Mouse (Mus musculus) gastrocnemius, postnatal 14 days (tissue): ENCODE measurements around the gene Ap3d1. TPM values are rescaled to one million over a fixed set of nuclear protein-coding genes. Genes with fewer than 3 reads are reported as not detected.

Experiments used
- DNase-seq: peaks from one replicate; pipeline ENCODE4 v3.0.0; 2021; ENCODE audit warnings: mixed read lengths
- intact Hi-C: fragments of 180-260 bp; cut with DNase I; formaldehyde crosslinking; loops from one replicate; pipeline ENCODE4 v1.15.1; 2025; ENCODE audit warnings: low total_unique reads
- total RNA-seq, 2 experiments: library from RNA; stranded (reverse); gene quantifications; 2 replicates each; pipeline ENCODE4 v1.2.3; 2021

The Ap3d1 gene
- total RNA-seq, 2 experiments from 2014 or later: 23.7 to 25.2 TPM

DNA sequence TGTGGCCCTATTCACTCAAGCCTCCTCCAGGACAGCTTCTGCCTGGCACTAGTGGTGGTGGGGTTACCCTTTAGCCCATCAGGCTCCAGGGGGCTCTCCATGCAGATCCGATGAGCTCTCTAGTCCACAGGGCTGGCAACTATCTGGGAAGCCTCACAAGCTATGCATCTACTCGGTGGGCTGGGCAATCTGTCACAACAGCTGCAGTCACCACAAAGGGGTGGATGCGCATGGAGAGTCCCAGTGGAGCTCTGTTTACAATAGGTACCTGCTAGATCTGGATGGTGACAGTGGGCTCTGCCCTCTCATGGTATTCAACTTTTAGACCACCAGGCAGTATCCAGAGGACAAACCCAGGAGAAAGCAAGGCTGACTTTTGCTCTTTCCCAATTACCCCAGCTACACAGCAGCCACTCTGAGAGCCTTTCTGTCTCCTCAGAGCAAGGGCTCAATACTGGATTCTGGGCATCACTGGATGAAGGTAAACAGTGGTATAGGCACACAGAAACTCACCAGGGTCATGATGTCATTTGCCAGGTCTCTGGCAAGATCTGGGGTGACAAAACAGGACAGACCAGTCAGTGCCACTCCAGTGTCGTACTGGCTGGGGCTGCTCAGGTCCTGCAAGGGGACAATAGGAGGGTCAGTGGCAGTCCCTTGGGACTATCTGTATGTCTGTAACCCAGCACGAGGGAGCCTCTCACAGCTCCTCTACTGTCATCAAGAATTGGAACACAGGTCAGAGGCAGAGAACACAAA lies 14.5 kb downstream of the Ap3d1 start:
- no peak for DNase-seq
- intact Hi-C loops: no loop called here

DNA sequence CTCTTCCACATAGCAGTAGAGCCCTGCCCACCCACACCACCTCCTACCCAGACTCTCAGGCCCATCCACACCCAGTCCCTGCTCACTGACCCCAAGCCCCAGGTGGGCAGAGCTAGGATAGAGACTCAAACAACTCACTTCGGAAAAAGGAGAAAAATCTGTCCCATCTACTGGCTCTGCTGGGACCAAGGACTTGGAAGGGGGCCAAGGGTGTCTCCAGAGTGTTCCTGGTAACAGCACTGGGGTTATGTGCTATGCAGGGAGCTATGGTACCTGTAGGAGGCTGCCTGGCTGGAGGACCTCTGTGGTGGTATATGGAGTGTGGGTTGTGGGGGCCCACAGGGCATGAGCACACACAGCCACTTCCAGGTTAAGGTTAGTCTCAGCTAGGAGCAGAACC lies 24.8 kb downstream of the Ap3d1 start:
- no peak for DNase-seq
- intact Hi-C loops: no loop called here

DNA sequence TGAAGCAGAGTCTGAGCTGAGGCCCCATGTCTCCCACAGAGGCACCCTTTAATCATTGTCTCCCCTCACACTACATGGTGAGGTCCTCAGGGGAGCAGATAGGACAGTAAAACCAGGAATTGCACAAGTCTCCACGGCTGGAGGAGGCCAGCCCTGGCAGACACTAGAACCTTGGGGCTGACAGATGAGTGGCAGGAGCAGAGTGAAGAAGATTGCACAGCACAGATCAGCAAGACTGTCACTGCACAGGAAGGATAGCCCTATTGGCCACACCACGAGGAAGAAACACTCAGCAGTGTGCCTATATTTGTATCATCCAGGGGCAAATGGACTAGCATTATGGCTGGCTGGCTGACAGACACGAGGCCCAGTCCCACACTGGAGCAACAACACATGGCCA lies 31.2 kb downstream of the Ap3d1 start:
- intact Hi-C loops: no loop called here
- no peak for DNase-seq

DNA sequence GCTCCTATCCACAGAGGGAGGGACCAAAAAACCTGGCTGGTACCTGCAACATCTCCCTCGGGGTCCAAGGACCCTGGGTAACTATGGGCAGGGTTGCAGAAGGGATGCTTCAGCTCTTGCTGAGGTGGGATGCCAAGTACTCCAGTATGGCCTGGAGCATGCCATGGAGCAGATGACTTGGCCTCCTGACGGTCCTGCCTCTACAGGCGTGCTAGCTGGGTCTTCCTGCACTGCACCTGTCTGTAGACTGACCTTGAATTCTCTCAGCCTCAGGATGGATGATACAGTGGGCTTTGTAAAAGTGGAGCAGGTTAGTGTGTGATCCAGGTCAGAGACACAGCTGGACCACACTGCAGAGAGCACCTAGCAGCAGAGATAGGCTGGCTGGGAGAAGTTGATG lies 36.6 kb downstream of the Ap3d1 start:
- DNase-seq: no peak
- intact Hi-C loops: no loop called here

DNA sequence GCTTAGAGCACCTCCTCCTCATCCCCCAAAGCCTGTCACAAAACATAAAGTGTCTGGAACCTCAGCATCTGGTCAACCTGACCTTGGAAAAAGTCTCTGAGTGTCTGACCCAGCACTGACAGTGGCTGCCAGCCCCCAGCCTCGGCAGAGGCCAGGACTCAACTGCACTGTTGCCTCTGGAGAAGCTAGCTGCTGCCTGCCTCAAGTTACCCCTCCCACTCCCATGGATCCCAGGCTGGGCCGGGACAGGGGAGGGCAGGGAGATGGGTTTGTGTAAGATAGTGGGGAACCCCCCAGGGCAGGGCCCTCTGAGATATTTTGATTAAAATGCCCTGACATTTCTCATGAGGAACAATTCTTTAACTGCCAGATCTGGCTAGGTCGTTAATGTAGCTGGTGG lies 37.0 kb downstream of the Ap3d1 start:
- no peak for DNase-seq
- intact Hi-C loops: no loop called here

DNA sequence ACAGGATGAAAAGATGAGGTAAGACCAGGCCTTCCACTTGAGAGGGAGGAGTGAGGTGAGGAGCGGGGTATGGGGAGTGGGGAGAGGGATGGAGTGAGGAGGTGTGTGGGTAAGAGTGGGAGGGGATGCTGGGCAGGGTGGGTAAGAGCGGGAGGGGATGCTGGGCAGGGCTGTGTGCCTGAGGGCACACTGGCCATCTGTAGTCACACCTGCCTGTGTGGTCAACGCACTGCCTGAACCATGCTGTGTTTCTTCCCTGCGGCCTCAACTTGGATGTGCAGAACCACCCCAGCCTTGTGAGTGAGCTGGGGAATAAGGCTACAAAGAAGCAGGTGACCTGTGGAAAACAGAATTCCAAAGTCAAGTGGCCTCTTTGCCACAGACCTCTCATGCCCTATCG lies 37.6 kb downstream of the Ap3d1 start:
- intact Hi-C loops: no loop called here
- DNase-seq: no peak

DNA sequence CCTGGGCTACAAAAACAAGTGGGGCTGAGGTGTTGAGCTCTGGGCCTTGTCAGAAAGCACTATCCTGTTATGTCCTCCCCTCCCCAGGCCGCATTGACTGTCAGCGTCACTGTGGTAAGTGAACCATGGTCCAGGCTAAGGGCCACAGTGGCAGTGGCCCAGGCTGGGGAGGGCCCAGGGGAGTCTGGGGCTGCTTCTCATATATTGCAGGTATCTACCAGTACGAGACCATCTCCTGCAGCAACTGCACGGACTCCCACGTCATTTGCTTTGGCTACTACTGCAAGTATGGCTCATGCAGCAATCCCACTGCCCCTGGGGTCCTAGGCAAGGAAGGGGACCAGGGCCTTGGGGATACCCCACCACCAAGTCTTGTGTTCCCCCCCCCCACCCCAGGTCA lies 38.4 kb downstream of the Ap3d1 start:
- DNase-seq: no peak
- intact Hi-C loops: no loop called here

DNA sequence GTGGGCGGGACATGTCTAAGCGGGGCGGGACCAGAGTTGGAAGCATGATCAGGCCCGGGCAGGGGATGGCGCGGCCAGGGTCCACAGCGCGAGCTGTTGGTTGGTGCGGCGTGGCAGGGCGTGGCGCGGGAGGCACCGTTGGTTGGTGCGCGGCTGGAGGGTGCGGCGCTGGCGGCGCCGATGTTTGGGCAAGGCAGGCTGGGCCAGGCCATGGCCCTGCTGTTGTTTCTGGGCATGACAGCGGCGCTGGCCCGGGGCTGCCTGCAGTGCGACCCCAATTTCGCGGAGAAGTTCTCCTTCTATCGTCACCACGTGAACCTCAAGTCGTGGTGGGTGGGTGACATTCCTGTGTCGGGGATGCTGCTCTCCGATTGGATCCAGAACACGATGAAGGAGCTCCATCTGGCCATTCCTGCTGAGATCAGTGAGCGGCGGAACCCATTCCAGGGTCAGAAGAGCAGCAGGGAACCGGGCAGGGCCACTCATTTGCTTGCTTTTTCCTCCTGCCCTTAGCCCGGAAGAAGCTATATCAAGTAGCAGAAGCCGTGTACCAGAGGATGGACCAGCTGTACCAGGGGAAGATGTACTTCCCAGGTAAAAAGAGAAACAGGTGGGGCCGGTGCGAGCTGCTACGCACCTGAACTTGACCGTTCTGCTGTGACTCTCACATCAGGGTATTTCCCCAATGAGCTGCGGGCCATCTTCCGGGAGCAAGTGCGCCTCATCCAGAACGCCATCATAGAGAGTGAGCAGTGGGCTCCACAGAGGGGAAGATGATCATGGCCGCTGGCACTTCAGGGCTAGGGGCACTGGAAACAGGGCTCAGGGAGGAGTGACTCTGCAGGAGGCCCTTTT lies 39.3 kb downstream of the Ap3d1 start:
- DNase-seq: peak; percentile 96
- intact Hi-C loops: no loop called here

DNA sequence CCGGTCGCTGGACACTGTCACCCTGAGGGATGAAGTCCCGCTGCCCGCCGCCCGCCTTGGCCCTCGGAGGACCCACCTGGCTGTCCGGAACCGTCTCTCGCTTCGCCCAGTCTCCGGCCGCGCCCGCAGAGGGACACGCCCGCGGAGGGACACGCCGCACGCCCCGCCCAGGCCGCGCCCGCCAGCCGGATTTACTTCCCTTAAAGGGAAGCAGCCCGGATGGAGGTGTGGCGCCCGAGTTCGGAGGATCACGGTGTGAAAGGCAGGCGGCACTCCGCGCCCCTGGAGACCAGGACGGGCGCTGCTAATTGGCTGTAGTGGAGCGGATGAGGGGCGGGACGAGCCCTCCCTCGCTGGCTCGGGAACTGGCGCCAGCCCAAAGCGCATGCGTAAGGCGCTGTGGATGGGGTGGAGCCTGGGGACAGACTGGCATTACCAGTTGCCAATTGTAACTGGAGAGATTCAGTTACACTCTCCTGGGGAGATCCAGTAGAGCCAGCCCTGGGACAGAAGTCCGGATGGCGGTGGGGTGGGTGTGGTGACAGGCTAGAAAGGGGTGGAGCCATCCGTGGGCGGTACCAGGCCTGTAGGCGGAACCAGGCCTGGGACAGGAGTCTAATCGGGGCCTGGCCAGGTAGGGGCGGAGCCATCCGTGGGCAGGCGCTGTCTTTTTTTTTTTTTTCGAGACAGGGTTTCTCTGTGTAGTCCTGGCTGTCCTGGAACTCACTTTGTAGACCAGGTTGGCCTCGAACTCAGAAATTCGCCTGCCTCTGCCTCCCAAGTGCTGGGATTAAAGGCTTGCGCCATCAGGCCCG lies 40.1 kb downstream of the Ap3d1 start, which contains the start of the genes Mob3a and Izumo4:
Gene Mob3a, minus strand, starts transcription at position 257 of the 815 bp plus-strand sequence.
Gene Izumo4, plus strand, starts transcription at position 464 of the 815 bp plus-strand sequence.
- peak; percentile 99 for DNase-seq
- intact Hi-C loops: no loop called here

DNA sequence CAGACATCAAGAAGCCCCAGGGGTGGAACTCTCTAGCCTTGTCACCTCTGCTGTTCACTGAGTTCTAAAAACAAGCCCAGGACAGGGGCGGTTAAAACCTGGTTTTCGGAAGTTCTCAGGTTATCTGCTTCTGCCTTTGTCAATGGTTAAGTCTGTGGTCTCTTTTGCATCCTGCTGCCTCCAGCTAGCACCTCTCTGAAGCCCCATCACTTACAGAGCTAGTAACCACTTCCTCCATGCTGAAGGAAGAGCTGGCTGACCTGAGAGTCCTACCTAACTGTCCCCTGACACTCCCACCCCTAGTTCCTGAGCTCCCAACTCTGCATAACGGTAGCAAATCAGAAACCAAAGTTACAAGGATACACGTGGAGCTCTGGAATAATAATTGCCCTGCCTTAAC lies 41.3 kb downstream of the Ap3d1 start:
- no peak for DNase-seq
- intact Hi-C loops: no loop called here

DNA sequence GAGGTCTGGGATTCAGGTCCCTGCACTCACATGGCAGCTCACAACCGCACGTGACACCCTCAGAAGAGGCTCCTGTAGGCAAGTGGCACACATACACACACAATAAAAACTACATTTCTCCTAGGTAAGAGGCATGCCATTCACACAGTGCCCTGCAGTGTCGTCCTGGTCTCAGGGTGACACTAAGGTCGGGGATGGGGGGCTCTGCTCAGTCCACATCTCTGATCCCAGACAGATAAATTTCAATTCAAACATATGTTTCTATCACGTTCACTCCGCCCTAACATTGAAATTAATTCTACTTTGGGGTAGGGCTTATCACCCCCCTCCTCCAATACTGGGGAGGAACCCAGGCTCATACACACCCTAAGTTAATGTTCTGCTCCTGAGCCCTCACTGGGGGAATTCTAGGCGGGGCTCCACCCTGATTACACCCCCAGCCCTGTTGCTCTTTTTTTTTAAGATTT lies 42.0 kb downstream of the Ap3d1 start:
- no peak for DNase-seq
- intact Hi-C loops: no loop called here

DNA sequence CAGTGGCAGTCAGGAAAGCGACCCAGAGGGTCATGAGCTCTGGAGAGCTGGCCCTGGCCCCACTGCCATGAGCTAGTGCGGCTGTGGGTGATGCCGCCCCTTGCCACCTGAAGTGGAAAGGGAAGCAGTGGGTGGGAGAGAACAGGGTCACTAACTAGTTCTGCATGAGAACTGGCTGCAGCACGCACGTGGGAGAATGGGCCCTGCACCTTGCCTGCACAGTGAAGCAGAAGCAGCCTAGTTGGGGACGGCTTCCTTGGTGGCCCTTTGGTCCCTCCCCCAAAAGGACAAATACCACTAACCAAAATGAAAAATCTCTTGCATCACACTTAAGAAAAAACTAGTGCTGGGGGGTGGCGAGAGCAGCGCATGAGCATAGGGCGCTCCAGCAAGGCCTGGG lies 43.5 kb downstream of the Ap3d1 start:
- intact Hi-C loops: no loop called here

DNA sequence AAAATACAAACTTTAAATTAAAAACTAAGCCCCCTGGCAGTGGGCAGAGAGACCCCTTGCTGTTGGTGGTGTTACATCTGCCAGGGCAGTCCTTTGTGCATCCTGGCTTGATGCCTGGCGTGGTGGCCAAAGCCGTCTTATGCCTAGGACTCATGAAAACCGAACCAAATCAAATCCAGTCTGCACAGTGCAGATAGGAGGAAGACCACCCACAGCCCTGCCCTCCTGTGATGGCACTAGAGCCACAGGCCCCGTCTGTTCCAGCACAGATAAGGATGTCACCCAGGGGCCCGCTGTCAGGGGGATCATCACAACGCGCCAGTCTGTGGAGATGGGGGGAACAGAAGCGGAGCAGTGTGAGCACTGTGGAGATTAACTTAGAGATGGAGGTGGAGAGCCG lies 44.3 kb downstream of the Ap3d1 start:
- no peak for DNase-seq
- intact Hi-C loops: no loop called here

More for the DNA sequence above, 43.5 kb downstream of the Ap3d1 start:
- no peak for DNase-seq

DNA sequence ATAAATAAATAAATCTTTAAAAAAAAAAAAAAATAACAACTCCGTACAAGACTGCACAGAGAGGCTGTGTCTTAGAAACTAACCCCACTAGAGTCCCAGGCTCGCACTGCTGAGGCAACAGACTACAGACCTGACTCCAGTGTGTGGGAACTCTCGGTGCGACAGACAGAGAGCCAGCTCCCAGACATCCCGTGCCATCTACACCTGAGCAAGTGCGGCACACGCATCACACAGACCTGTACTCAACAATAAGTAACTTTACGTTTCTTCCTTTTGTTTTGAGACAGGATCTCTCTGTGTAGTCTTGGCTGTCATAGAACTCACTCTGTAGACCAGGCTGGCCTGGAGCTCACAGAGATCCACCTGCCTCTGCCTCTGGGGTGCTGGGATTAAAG lies 44.7 kb downstream of the Ap3d1 start:
- intact Hi-C loops: no loop called here
- DNase-seq: no peak

DNA sequence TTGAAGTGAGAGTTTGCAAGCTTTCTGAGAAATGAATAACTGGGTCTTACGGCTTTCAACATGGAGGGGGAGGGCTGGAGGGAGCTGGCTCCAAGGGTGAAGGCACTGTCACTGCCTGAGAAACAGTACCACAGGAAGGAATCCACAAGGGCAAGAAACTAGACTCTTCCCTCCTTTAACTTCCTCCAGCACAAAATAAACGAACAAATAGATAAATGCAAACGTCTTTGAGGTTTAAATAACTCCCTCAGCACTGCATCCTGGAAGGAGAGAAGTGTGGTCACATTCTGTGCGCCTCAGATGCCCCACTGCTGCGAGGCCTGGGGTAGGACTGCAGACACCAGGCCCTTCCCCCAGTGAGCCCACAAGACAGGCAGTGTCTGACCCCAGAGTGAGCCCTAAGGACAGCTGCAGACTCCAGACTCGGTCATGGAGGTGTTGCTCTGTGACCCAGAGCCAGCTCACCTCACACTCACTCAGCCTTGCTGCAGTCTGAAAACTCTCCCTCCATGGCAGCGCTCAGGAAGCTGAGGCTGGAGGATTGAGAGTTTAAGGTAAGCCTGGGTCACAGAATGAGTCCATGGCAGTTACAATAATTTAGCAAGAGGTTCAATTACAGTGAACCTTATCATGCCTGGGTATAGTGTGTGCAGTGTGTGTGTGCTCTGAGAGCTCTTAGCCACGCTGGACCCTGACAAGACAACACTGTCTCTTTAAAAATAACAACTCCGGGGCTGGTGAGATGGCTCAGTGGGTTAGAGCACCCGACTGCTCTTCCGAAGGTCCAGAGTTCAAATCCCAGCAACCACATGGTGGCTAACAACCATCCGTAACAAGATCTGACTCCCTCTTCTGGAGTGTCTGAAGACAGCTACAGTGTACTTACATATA lies 45.3 kb downstream of the Ap3d1 start:
- no peak for DNase-seq
- intact Hi-C loops: no loop called here

DNA sequence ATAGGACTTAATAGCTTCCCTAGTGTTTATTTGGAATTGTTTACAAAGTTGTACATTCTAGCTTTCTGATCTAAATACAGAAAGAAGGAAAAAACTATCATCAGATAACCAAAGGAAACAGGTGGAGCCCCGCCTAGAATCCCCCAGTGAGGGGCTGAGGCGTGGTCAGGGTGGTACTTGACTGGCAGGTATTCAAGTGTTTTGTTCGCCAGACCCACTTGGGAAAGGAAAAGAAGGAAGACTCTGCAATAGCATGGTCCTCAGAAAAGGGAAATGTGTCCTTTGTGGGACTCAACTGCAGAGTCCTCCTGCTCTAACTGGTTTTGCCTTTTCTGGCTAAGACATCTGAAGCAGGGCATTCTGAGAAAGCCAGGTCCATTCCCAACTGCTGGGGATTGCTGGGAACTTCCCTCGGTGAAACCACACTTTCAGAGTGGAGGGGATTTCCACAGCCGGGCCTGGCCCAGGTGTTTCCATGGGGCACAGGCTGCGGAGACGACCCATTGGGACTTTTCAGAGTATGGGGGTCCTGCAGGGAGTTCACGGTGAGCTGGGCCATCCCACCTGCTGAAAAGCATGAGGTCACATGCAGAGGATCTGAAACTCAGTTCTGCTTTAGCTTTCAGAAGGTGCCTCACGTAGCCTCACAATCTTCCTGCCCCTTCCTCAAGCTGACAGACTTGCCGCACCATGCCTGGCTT lies 46.1 kb downstream of the Ap3d1 start:
- no peak for DNase-seq
- intact Hi-C loops: no loop called here

DNA sequence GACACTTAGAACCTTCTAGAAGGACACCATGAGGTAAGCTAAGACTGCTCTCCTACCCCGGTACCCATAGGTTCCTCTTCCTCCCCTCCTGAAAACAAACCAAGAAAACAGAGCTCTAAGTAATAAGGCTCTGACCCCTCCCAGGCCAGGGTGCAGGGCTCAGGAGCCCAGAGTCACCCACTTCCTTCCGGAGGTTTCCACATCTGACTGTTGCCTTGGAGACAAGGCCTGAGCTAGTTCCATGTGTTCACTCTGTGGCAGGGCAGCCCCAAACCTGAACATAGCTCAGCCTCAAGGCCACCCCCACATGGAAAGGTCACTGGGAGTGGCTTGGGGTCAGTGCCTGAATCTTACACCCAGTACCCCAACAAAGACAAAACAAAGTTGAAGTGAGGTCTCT lies 46.9 kb downstream of the Ap3d1 start:
- no peak for DNase-seq
- intact Hi-C loops: no loop called here
